Mouse (Mus musculus) spleen, embryonic (tissue): ENCODE results near the gene Kcnrg.

Experiments
- CTCF ChIA-PET: fragments of 350-600 bp; sonication (Branson Sonifier 250); formaldehyde crosslinking; loops from one replicate; lab custom pipeline; 2022; lab: Charles Lee

The Kcnrg gene

DNA sequence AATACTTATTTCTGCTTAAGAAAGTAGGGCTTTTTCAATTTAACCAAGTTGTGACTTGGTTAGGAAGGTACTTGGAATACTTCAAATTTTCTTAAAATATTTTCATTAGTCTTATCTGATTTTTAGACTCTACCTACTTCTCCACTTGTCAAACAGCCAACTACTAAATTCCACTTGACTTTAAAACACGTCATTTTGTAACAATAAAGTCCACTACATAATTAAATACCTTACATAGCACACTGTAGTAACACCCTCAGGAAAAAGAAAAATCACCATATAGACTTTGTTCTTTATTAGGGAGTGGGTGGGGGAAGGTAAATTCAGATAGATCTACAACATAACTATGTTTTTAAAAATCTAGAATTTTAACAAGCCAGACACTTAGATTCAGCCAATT, 35.4 kb downstream of the Kcnrg start:
- CTCF ChIA-PET, result interaction anchor here (0.6 kb wide), 1 partner anchor 100 kb away, joined by 3 read pairs; no protein-coding TSS in a partner anchor

DNA sequence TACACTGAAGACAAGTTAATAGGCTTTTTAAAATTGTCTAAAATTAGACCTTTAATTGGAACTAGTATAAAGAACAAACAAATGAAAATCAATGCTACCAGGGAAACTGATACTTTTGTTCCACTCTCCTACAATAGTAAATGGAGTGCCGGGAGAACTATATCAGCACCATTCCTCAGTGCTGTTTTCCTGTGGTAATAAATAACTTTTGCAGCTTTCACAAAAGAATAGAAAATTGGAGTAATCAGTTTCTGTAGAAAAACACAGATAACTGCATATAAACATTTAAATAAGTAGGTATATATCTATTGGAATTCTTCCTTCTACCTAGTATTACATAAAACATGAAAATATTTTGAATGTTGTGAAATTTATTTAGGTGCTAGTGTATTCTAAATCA, 38.3 kb downstream of the Kcnrg start:
- CTCF ChIA-PET, result no interaction called here

DNA sequence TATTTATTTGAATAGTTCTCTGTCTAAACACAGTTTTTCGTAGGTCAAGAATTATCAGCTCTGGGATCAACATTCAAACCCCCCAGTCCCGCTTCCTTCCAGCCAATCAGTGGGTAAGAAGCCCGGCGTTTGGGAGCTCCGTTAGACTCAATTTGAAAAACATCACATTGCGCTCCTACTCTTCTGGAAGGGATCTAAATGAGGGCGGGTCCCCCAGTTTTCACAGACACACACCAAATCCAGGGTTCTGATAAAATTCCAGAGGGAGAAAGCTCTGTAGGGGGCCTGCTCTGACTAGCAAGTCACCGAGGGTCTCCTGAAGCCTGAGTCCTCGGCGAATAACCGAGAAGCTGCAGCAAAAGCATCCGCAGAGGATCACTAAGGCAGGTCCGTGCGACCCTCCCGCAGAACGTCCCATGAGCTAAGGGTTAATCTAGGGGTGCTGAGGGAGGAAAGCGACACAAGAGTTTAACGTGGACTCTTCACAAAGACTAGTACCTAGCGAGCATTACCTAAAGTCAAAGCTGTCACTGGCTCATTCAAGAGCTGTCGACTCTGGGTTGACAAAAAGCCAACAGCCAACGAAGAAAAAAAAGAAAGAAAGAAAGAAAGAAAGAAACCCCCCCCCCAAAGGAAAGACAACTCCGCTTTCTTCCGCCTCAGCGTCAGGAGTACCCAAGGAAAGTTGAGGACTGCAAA, 40.1 kb downstream of the Kcnrg start:
- CTCF ChIA-PET, result interaction anchor here (0.7 kb wide), 2 partner anchors 29 to 392 kb away, joined by 5 to 11 read pairs; no protein-coding TSS in a partner anchor

DNA sequence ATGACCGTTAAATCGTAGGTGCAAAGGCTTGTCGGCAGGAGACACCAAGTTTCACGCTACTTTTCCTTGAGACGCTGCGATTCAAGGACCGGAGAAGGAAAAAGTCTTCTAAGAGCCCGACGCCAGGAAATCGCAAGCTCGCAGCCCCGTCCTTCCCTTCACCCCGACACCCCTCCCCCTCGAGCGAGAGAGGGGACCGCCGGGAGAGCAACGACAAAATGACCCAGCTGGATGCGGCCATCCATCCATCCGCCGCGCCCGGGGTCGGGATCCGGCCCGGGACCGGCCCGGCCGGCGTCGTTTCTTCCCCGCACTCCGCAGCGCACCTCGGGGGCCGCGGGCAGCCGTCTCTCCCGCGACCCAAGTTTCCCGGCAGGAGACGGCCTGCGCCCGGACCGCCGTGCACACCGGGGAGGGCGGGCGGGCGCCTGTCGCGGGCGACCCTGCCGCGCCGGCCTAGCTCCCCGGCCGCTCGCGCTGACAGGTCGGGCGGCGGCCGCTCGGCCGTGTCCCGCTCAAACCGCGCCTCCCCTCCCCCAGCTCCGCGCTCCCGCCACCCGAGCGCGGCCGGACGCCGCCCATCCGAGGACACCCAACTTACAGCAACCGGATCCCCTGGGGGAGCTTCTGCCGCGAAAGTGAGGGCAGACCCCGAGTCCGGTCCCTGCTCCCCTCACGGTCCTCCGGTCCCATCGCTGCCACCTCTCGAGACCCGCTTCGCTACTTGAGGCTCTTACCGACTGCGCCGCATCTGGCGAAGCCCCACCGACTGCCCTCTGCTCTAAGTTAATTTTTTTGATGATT, 40.8 kb downstream of the Kcnrg start:
- CTCF ChIA-PET, result interaction anchor here (0.7 to 1.0 kb wide), 3 partner anchors 28 to 391 kb away, joined by 4 to 11 read pairs (median 5); no protein-coding TSS in a partner anchor

DNA sequence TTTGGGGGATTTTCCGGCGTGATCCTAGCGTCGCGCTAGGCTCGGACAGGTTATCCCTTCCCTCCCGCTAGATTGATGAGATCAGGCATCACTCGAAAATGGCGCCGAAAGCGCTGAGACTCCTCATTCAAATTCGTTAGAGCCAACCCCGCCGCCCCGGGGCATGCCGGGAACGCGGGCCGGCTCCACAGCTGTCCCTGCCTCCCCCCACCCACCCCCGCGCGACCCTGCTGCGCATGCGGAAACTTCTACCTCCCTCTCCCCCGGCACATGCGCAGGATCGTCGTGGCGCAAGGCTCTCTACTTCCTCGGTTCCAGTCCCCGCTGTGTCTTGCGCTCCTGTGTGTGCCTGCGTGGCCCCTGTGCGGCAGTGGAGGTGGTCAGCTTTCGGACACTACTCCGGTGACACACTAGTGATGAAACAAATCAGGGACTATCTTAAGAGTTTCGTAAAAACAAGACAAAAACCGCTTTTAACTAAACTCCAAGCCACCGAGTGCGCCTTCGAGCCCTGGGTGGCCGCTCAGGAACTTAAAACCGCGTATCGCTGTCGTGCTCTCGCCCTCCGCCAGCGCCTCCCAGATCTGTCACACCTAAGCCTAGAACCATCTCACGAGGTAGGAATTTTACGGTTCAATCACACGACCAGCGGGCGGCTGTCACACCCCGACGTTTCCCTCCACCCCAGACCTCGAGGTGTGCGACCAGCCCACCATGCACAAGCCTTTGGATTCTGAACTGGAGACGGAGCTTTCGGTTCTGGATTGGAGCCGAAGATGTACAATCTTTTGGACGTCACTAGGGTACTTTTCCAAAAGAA, 41.6 kb downstream of the Kcnrg start:
- CTCF ChIA-PET, result interaction anchor here (0.7 to 1.0 kb wide), 3 partner anchors 12 to 214 kb away, joined by 4 to 8 read pairs (median 4); no protein-coding TSS in a partner anchor

DNA sequence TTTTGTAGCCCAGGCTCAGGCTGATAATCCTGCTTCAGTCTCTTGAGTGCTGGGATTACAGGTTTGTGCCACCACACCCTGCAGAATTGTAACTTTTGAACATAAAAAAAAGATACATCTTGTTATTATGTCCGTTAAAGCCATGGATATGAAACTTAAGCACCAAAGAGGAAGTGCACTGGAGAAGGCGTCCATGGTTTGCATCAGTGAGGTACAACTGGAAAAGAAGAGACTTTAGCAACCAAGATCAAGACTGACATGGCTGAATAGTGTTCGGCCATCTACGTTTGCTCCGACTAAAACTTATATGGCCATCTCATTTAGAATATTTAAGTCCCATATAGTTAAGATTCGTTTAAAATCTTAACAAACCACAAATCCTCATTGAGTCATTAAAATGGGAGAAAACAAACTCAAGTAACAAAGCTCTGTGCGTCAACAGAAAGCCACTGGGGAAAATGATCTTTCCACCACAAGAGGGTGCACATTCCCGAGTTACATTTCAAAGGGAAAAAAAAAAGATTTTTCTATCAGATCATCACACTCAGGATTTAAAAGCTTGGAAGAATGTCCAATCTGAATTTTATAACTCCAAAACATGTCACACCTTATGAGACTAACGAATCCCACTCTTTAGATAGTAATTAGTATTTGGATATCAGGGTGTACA, 43.2 kb downstream of the Kcnrg start:
- CTCF ChIA-PET, result interaction anchor here (0.6 kb wide), 1 partner anchor 94 kb away, joined by 3 read pairs; the partner anchor contains the start of gene Spryd7

DNA sequence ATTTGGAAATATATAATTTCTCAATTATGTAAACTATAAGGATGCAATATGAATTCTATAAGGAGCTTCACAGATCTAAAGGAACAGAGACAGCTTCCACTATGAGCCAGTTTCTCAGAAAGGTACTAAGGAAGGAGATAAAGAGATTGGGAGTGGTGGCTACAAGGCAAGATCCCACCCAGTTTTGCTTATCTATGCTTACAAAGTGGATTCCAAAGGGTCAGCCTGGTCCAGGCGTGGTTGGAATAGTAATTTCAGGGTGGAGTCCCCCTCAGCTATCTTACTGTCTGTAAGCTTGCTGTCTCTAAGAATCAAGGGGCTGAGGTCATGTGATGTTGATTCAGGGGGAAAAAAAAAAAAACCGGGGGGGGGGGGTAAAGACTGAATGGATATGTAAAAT, 49.2 kb downstream of the Kcnrg start:
- CTCF ChIA-PET, result interaction anchor here (0.6 kb wide), 2 partner anchors 82 to 1668 kb away, joined by 6 to 18 read pairs; no protein-coding TSS in a partner anchor

DNA sequence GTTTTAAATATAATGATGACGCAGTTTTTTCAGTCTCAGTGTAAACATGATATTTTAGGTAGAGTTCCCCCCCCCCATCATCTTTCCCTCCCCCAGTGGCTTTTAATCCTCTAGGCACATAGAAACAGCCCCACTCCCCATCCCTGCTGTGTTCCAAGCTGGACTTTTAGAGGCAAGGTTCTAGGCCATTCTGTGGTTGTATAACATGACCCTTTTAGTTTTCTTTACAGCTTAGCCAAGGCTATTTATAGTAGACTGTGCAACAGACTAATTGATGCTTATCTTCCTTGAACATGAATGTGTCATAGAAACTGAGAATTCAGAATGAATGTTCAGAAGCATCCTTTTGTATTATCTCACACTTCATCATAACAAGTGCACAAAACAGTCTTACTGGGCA, 54.2 kb downstream of the Kcnrg start:
- CTCF ChIA-PET, result no interaction called here

DNA sequence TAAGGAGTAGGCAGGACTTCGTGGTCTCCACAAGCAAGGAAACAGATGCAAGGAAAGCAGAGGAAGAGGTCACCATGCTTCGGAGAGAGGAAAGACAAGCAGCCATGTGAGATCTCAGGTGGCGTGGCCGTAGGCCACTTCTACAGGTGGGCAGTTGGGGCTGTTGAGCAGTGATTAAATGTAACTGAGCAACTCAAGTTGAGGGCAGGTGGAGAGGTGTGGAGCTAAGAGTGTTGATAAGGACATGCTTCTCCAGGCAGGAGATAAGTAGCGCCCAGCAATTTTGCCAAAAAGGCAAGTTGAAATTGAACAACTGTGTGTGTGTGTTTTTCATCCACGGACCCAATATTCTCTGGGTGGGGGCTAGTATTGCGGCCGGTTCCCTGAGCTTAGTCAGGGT, 55.0 kb downstream of the Kcnrg start:
- CTCF ChIA-PET, result no interaction called here
